Mouse (Mus musculus): Measurements from ENCODE around the gene Tnfsf13b. TPM values are rescaled to one million over a fixed set of nuclear protein-coding genes. Genes with fewer than 3 reads are reported as not detected.

Gene Tnfsf13b
- polyA plus RNA-seq (2015; fragmentation: Nextera tagmentation; extraction: Ambion mirVana) = 7.2 and 8.9 TPM in 2 replicates

- no peak for TF ChIP-seq CTCF (IDR thresholded peaks at IDR 0.05; ENCODE audit: low read depth)
- Histone ChIP-seq H3K4me2 (ENCODE audit: low read length) (peak within 1 kb of the TSS; percentile 80), H3K36me3 (ENCODE audit: insufficient read depth, low read length) (no peaks in the 10 kb centered on the region), H3K4me3 (replicated peaks; ENCODE audit: low read depth, low read length) (peak within 1 kb of the TSS; percentile 39), H3K9me3 (replicated peaks; ENCODE audit: low read length) (no peaks in the 10 kb centered on the region), H3K27ac (peak within 1 kb of the TSS; percentile 81), H3K27me3 (ENCODE audit: insufficient read depth, low read length) (no peaks in the 10 kb centered on the region), H3K9ac (ENCODE audit: low read depth, low read length) (peak within 1 kb of the TSS; percentile 51), H3K4me1 (replicated peaks; ENCODE audit: insufficient read depth, low read length) (peaks cover 8% of the 10 kb centered on the region; the same call in 1 of the 2 replicates)
- WGBS = 47% methylated on average over 16 of the region's 16 CpGs
- ATAC-seq (replicated peaks; ENCODE audit: low FRiP score, low read depth) (peak; percentile 77), DNase-seq (ENCODE audit: low spot score) (peak; percentile 91)
Observed at GRCm38 (mm10) chr8:10006156-10006985, at the start of gene Tnfsf13b. Gene Tnfsf13b, plus strand, starts transcription at chr8:10006467.

DNA sequence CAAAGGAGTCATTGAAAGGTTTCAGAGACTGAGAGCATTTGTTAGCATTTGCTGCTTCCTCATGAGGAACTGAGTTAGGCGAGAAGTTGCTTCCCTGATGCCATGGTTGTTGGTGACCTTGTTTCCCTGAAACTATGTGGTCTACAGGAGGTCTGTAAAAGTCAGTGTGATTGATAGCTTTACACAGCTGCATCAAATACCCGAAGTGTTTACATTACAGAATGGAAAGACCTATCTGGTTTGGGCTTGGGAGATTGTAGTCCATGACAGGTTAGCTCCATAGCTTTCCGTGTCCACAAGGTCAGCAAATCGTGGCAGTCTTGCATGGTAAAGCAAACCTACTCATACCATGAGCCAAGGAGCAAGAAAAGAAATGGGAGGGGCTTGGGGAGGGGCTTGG, 47.9 kb upstream of the Tnfsf13b start:
- no peaks in the 10 kb centered on the region for H3K4me1 ChIP-seq (replicated peaks; ENCODE audit: insufficient read depth, low read length)
- TF ChIP-seq CTCF (IDR thresholded peaks at IDR 0.05; ENCODE audit: low read depth) = no peak
- WGBS = 53% methylated on average over 4 of the region's 4 CpGs
- no peak overlapping the region for H3K4me3 ChIP-seq (replicated peaks; ENCODE audit: low read depth, low read length)
- no peak overlapping the region for H3K27ac ChIP-seq
- no peak overlapping the region for H3K9ac ChIP-seq (ENCODE audit: low read depth, low read length)
- DNase-seq (ENCODE audit: low spot score) (no peak), ATAC-seq (replicated peaks; ENCODE audit: low FRiP score, low read depth) (no peak)
- no peaks in the 10 kb centered on the region for H3K27me3 ChIP-seq (ENCODE audit: insufficient read depth, low read length)
- H3K36me3 ChIP-seq (ENCODE audit: insufficient read depth, low read length) = no peaks in the 10 kb centered on the region
- H3K4me2 ChIP-seq (ENCODE audit: low read length) = no peak overlapping the region
- H3K9me3 ChIP-seq (replicated peaks; ENCODE audit: low read length) = no peaks in the 10 kb centered on the region

DNA sequence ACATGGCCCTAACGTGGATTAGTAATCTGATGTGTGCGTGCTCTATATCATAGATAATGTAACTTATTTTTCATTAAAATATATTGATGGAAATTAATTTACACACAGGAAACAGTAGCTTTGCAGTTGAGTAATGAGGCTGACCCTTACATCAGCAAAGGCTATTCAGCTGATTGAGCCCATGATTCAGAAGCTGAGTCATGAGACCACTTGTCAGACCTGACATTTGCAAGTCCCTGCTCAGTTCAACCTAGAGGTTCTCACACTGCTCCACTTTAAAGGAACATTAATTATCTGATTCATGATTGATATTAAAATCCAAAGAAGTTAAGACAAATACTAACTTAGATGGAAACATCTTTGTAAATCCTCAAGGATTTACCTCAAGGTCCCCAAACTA, 46.3 kb upstream of the Tnfsf13b start:
- no peaks in the 10 kb centered on the region for H3K4me1 ChIP-seq (replicated peaks; ENCODE audit: insufficient read depth, low read length)
- 91% methylated on average over 2 of the region's 2 CpGs for WGBS
- ATAC-seq (replicated peaks; ENCODE audit: low FRiP score, low read depth) (no peak), DNase-seq (ENCODE audit: low spot score) (no peak)
- TF ChIP-seq CTCF (IDR thresholded peaks at IDR 0.05; ENCODE audit: low read depth) = no peak
- H3K4me3 ChIP-seq (replicated peaks; ENCODE audit: low read depth, low read length) = no peak overlapping the region
- H3K36me3 ChIP-seq (ENCODE audit: insufficient read depth, low read length) = no peaks in the 10 kb centered on the region
- H3K9me3 ChIP-seq (replicated peaks; ENCODE audit: low read length) = no peaks in the 10 kb centered on the region
- no peak overlapping the region for H3K27ac ChIP-seq
- H3K27me3 ChIP-seq (ENCODE audit: insufficient read depth, low read length) = no peaks in the 10 kb centered on the region
- no peak overlapping the region for H3K9ac ChIP-seq (ENCODE audit: low read depth, low read length)
- no peak overlapping the region for H3K4me2 ChIP-seq (ENCODE audit: low read length)

DNA sequence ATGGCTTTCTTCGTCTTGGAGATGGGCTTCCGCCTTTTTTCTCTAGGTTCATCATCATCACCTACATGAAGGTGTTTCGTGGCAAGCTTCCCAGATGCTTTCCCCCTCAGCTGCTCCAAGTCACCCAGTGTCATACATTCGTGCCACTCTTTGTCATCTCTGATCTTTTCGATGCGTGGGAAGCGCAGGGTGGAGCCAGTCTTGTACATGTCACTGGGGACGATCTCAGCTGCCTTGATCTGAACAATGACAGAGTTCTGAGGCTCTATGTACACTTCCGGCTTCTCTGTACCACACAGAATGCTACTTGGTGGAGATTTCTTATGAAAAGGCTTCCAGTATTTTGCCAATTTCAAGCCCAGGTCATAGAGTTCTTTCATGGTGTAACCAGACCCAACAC, 34.4 kb upstream of the Tnfsf13b start:
- Histone ChIP-seq H3K9ac (ENCODE audit: low read depth, low read length) (no peak overlapping the region), H3K36me3 (ENCODE audit: insufficient read depth, low read length) (peaks cover 17% of the 10 kb centered on the region; the same call in 1 of the 2 replicates), H3K4me3 (replicated peaks; ENCODE audit: low read depth, low read length) (no peak overlapping the region), H3K27ac (no peak overlapping the region), H3K9me3 (replicated peaks; ENCODE audit: low read length) (no peaks in the 10 kb centered on the region), H3K27me3 (ENCODE audit: insufficient read depth, low read length) (no peaks in the 10 kb centered on the region), H3K4me1 (replicated peaks; ENCODE audit: insufficient read depth, low read length) (peaks cover 3% of the 10 kb centered on the region; the same call in 1 of the 2 replicates), H3K4me2 (ENCODE audit: low read length) (no peak overlapping the region)
- WGBS = 97% methylated on average over 9 of the region's 9 CpGs
- DNase-seq (ENCODE audit: low spot score) (no peak), ATAC-seq (replicated peaks; ENCODE audit: low FRiP score, low read depth) (no peak)
- no peak for TF ChIP-seq CTCF (IDR thresholded peaks at IDR 0.05; ENCODE audit: low read depth)

- peak overlapping the region; percentile 58 for H3K4me2 ChIP-seq (ENCODE audit: low read length)
- ATAC-seq (replicated peaks; ENCODE audit: low FRiP score, low read depth) (no peak), DNase-seq (ENCODE audit: low spot score) (no peak)
- H3K4me3 ChIP-seq (replicated peaks; ENCODE audit: low read depth, low read length) = peak overlapping the region; percentile 74; the same call in 1 of the 2 replicates
- no peaks in the 10 kb centered on the region for H3K9me3 ChIP-seq (replicated peaks; ENCODE audit: low read length)
- no peaks in the 10 kb centered on the region for H3K27me3 ChIP-seq (ENCODE audit: insufficient read depth, low read length)
- TF ChIP-seq CTCF (IDR thresholded peaks at IDR 0.05; ENCODE audit: low read depth) = no peak
- H3K4me1 ChIP-seq (replicated peaks; ENCODE audit: insufficient read depth, low read length) = peaks cover 17% of the 10 kb centered on the region
- H3K36me3 ChIP-seq (ENCODE audit: insufficient read depth, low read length) = peaks cover 17% of the 10 kb centered on the region; the same call in 1 of the 2 replicates
- H3K27ac ChIP-seq = no peak overlapping the region
- 0 out of 2 replicates have a peak overlapping the region, but pooled peaks have one; percentile 67 for H3K9ac ChIP-seq (ENCODE audit: low read depth, low read length)
- 28% methylated on average over 5 of the region's 5 CpGs for WGBS
Observed at GRCm38 (mm10) chr8:9975276-9975675, 31.0 kb upstream of the Tnfsf13b start.

GRCm38 (mm10) chr8:9975898-9976611, 30.2 kb upstream of the Tnfsf13b start:
- Histone ChIP-seq H3K27me3 (ENCODE audit: insufficient read depth, low read length) (no peaks in the 10 kb centered on the region), H3K27ac (no peak overlapping the region), H3K36me3 (ENCODE audit: insufficient read depth, low read length) (peaks cover 17% of the 10 kb centered on the region; the same call in 1 of the 2 replicates), H3K4me2 (ENCODE audit: low read length) (peak overlapping the region; percentile 58), H3K4me3 (replicated peaks; ENCODE audit: low read depth, low read length) (peak overlapping the region; percentile 74), H3K9ac (ENCODE audit: low read depth, low read length) (peak overlapping the region; percentile 67), H3K4me1 (replicated peaks; ENCODE audit: insufficient read depth, low read length) (peaks cover 17% of the 10 kb centered on the region), H3K9me3 (replicated peaks; ENCODE audit: low read length) (no peaks in the 10 kb centered on the region)
- peak; percentile 78 for TF ChIP-seq CTCF (IDR thresholded peaks at IDR 0.05; ENCODE audit: low read depth)
- DNase-seq (ENCODE audit: low spot score) (peak; percentile 98), ATAC-seq (replicated peaks; ENCODE audit: low FRiP score, low read depth) (peak; percentile 94)
- WGBS = under 1% methylated on average over 47 of the region's 47 CpGs
